Mouse (Mus musculus) ES-CJ7 (cell line): ENCODE results near the gene Olfr63.
"Not testable (repeated sequence)": the region's sequence is repeated elsewhere in the genome, so short reads cannot be mapped to it uniquely, and the experiment has no call there.

Source experiments
- DNase-seq: peaks from one replicate; pipeline ENCODE4 v3.0.0; 2011; ENCODE audit warnings: low read depth, low spot score

The Olfr63 gene

GRCm38 (mm10) chr17:33264376-33264775, at the start of gene Olfr63:
TSS of gene Olfr63 (plus strand) at chr17:33264676.
- DNase-seq: no peak

- DNase-seq: no peak
Observed at GRCm38 (mm10) chr17:33221590-33221989, 42.9 kb upstream of the Olfr63 start, which contains the start of gene Olfr1564. TSS of gene Olfr1564 (minus strand) at chr17:33221690.

GRCm38 (mm10) chr17:33236646-33237045, 27.8 kb upstream of the Olfr63 start:
- not testable (repeated sequence) for DNase-seq

GRCm38 (mm10) chr17:33254530-33255318, 9.8 kb upstream of the Olfr63 start, which contains the start of gene Zfp955a:
TSS of gene Zfp955a (minus strand) at chr17:33255145.
- not testable (repeated sequence) for DNase-seq

GRCm38 (mm10) chr17:33255319-33255657, 9.2 kb upstream of the Olfr63 start:
- DNase-seq: not testable (repeated sequence)

GRCm38 (mm10) chr17:33268907-33269306, 4.4 kb downstream of the Olfr63 start:
- no peak for DNase-seq

GRCm38 (mm10) chr17:33289039-33289875, 24.8 kb downstream of the Olfr63 start, which contains the start of gene Zfp955b:
TSS of gene Zfp955b (plus strand) at chr17:33289544.
- not testable (repeated sequence) for DNase-seq

GRCm38 (mm10) chr17:33289876-33290149, 25.3 kb downstream of the Olfr63 start:
- DNase-seq: not testable (repeated sequence)
